Mouse (Mus musculus) embryonic facial prominence, embryonic 15.5 days (tissue): ENCODE data around the gene Arcn1. TPM values are rescaled to one million over a fixed set of nuclear protein-coding genes. Genes with fewer than 3 reads are reported as not detected.

Experiments
- ATAC-seq: fragments of 200-750 bp; cut with Nextera tagmentation; 2 replicates; pipeline ENCODE4 v1.8.0; 2017; ENCODE audit warnings: low read depth, moderate TSS enrichment; ENCODE audit not compliant: insufficient number of reproducible peaks, low FRiP score, low TSS enrichment
- H3K27ac ChIP-seq: fragments of 300-500 bp; sonication (generic); replicated peaks from 2 replicates; pipeline ENCODE4 v1.5.1; 2015; ENCODE audit warnings: mild to moderate bottlenecking, inconsistent platforms
- H3K27me3 ChIP-seq: fragments of 300-500 bp; sonication (generic); 2 replicates; pipeline ENCODE4 v1.6.1; 2015; ENCODE audit warnings: inconsistent platforms
- H3K36me3 ChIP-seq: fragments of 300-500 bp; sonication (generic); 2 replicates; pipeline ENCODE4 v1.6.1; 2015; ENCODE audit warnings: mild to moderate bottlenecking, inconsistent platforms
- H3K4me1 ChIP-seq: fragments of 300-500 bp; sonication (generic); 2 replicates; pipeline ENCODE4 v1.6.1; 2015; ENCODE audit warnings: inconsistent platforms
- H3K4me2 ChIP-seq: fragments of 300-500 bp; sonication (generic); replicated peaks from 2 replicates; pipeline ENCODE4 v1.6.1; 2015; ENCODE audit warnings: mild to moderate bottlenecking, inconsistent platforms
- H3K4me3 ChIP-seq: fragments of 300-500 bp; sonication (generic); replicated peaks from 2 replicates; pipeline ENCODE4 v1.5.1; 2015; ENCODE audit warnings: mild to moderate bottlenecking, inconsistent platforms
- H3K9ac ChIP-seq: fragments of 300-500 bp; sonication (generic); 2 replicates; pipeline ENCODE4 v1.6.1; 2015; ENCODE audit warnings: inconsistent platforms
- H3K9me3 ChIP-seq: fragments of 300-500 bp; sonication (generic); replicated peaks from 2 replicates; pipeline ENCODE4 v1.6.1; 2016; ENCODE audit warnings: inconsistent platforms
- WGBS: fragments of 180-500 bp; shearing (Covaris S2); methylation state at CpG from one replicate; pipeline ENCODE4 v1.1.7; 2015; 5-methylcytosine and 5-hydroxymethylcytosine counted together
- polyA plus RNA-seq: library from polyadenylated mRNA; unstranded; fragments of >200 nt; fragmentation: Nextera tagmentation; extraction: Ambion mirVana; gene quantifications from 2 replicates; pipeline ENCODE4 v1.2.1, GENCODE M21; 2015

Arcn1 gene
- polyA plus RNA-seq, 1 experiment from 2014 or later, result 195 TPM

GRCm38 (mm10) chr9:44718937-44719631, 48.6 kb downstream of the Arcn1 start:
- H3K4me2 ChIP-seq, result no peak overlapping the region
- no peak overlapping the region for H3K27ac ChIP-seq
- no peak overlapping the region for H3K9ac ChIP-seq
- no peak for ATAC-seq
- H3K36me3 ChIP-seq, result peaks cover 35% of the 10 kb centered on the region
- no peaks in the 10 kb centered on the region for H3K27me3 ChIP-seq
- H3K9me3 ChIP-seq, result no peaks in the 10 kb centered on the region
- peaks cover 46% of the 10 kb centered on the region for H3K4me1 ChIP-seq
- 77% methylated on average over 12 of the region's 12 CpGs for WGBS
- no peak overlapping the region for H3K4me3 ChIP-seq

- no peak overlapping the region for H3K4me3 ChIP-seq
- ATAC-seq, result no peak
- WGBS, result 76% methylated on average over 10 of the region's 10 CpGs
- no peak overlapping the region for H3K9ac ChIP-seq
- peaks cover 43% of the 10 kb centered on the region for H3K4me1 ChIP-seq
- H3K27ac ChIP-seq, result no peak overlapping the region
- H3K36me3 ChIP-seq, result peaks cover 46% of the 10 kb centered on the region
- no peak overlapping the region for H3K4me2 ChIP-seq
- H3K27me3 ChIP-seq, result no peaks in the 10 kb centered on the region
- no peaks in the 10 kb centered on the region for H3K9me3 ChIP-seq
Observed at GRCm38 (mm10) chr9:44717822-44718242, 49.8 kb downstream of the Arcn1 start.

- WGBS, result 76% methylated on average over 6 of the region's 6 CpGs
- Histone ChIP-seq H3K27ac (no peak overlapping the region), H3K27me3 (no peaks in the 10 kb centered on the region), H3K4me3 (no peak overlapping the region), H3K9me3 (no peaks in the 10 kb centered on the region), H3K36me3 (peaks cover 52% of the 10 kb centered on the region), H3K4me2 (no peak overlapping the region), H3K4me1 (peaks cover 39% of the 10 kb centered on the region), H3K9ac (no peak overlapping the region)
- ATAC-seq, result no peak
Observed at GRCm38 (mm10) chr9:44716997-44717821, 50.4 kb downstream of the Arcn1 start.

GRCm38 (mm10) chr9:44715705-44716362, 51.8 kb downstream of the Arcn1 start:
- WGBS, result 92% methylated on average over 29 of the region's 29 CpGs
- Histone ChIP-seq H3K36me3 (peaks cover 66% of the 10 kb centered on the region), H3K9ac (no peak overlapping the region), H3K4me1 (peaks cover 34% of the 10 kb centered on the region), H3K4me2 (no peak overlapping the region), H3K27me3 (no peaks in the 10 kb centered on the region), H3K9me3 (no peaks in the 10 kb centered on the region), H3K4me3 (no peak overlapping the region), H3K27ac (no peak overlapping the region)
- no peak for ATAC-seq

GRCm38 (mm10) chr9:44715109-44715508, 52.5 kb downstream of the Arcn1 start:
- H3K9me3 ChIP-seq, result no peaks in the 10 kb centered on the region
- H3K4me1 ChIP-seq, result peaks cover 34% of the 10 kb centered on the region
- 87% methylated on average over 17 of the region's 17 CpGs for WGBS
- no peaks in the 10 kb centered on the region for H3K27me3 ChIP-seq
- H3K4me3 ChIP-seq, result no peak overlapping the region
- H3K9ac ChIP-seq, result no peak overlapping the region
- no peak overlapping the region for H3K4me2 ChIP-seq
- no peak for ATAC-seq
- H3K27ac ChIP-seq, result no peak overlapping the region
- peaks cover 73% of the 10 kb centered on the region for H3K36me3 ChIP-seq

- no peaks in the 10 kb centered on the region for H3K27me3 ChIP-seq
- no peak overlapping the region for H3K4me3 ChIP-seq
- no peak overlapping the region for H3K27ac ChIP-seq
- H3K9ac ChIP-seq, result no peak overlapping the region; the same call in 1 of the 2 replicates
- no peak overlapping the region for H3K4me2 ChIP-seq
- H3K36me3 ChIP-seq, result peaks cover 73% of the 10 kb centered on the region
- H3K4me1 ChIP-seq, result peaks cover 37% of the 10 kb centered on the region
- H3K9me3 ChIP-seq, result no peaks in the 10 kb centered on the region
- ATAC-seq, result no peak
- WGBS, result 68% methylated on average over 2 of the region's 2 CpGs
Observed at GRCm38 (mm10) chr9:44713574-44713973, 54.1 kb downstream of the Arcn1 start.

GRCm38 (mm10) chr9:44713080-44713479, 54.6 kb downstream of the Arcn1 start:
- H3K4me2 ChIP-seq, result no peak overlapping the region
- no peak overlapping the region for H3K27ac ChIP-seq
- 73% methylated on average over 6 of the region's 6 CpGs for WGBS
- peaks cover 42% of the 10 kb centered on the region for H3K4me1 ChIP-seq
- H3K9me3 ChIP-seq, result no peaks in the 10 kb centered on the region
- H3K27me3 ChIP-seq, result no peaks in the 10 kb centered on the region
- H3K4me3 ChIP-seq, result no peak overlapping the region
- H3K9ac ChIP-seq, result no peak overlapping the region
- no peak for ATAC-seq
- H3K36me3 ChIP-seq, result peaks cover 68% of the 10 kb centered on the region

GRCm38 (mm10) chr9:44711602-44712001, 56.0 kb downstream of the Arcn1 start:
- Histone ChIP-seq H3K4me2 (no peak overlapping the region), H3K9ac (no peak overlapping the region), H3K4me1 (peaks cover 48% of the 10 kb centered on the region), H3K27me3 (no peaks in the 10 kb centered on the region), H3K27ac (no peak overlapping the region), H3K9me3 (no peaks in the 10 kb centered on the region), H3K36me3 (peaks cover 70% of the 10 kb centered on the region), H3K4me3 (no peak overlapping the region)
- ATAC-seq, result no peak
- WGBS, result 69% methylated on average over 17 of the region's 17 CpGs

GRCm38 (mm10) chr9:44710213-44710612, 57.4 kb downstream of the Arcn1 start:
- H3K4me2 ChIP-seq, result no peak overlapping the region
- 76% methylated on average over 5 of the region's 5 CpGs for WGBS
- ATAC-seq, result no peak
- H3K9ac ChIP-seq, result no peak overlapping the region
- H3K4me3 ChIP-seq, result no peak overlapping the region
- H3K27ac ChIP-seq, result no peak overlapping the region
- H3K4me1 ChIP-seq, result peaks cover 48% of the 10 kb centered on the region
- H3K27me3 ChIP-seq, result no peaks in the 10 kb centered on the region
- H3K9me3 ChIP-seq, result no peaks in the 10 kb centered on the region
- peaks cover 70% of the 10 kb centered on the region for H3K36me3 ChIP-seq

GRCm38 (mm10) chr9:44709600-44709999, 58.0 kb downstream of the Arcn1 start:
- no peak for ATAC-seq
- H3K4me1 ChIP-seq, result peaks cover 48% of the 10 kb centered on the region
- no peaks in the 10 kb centered on the region for H3K9me3 ChIP-seq
- H3K9ac ChIP-seq, result no peak overlapping the region
- WGBS, result 54% methylated on average over 2 of the region's 2 CpGs
- H3K36me3 ChIP-seq, result peaks cover 71% of the 10 kb centered on the region
- peak overlapping the region; percentile 68; the same call in 1 of the 2 replicates for H3K27ac ChIP-seq
- no peaks in the 10 kb centered on the region for H3K27me3 ChIP-seq
- no peak overlapping the region for H3K4me2 ChIP-seq
- no peak overlapping the region for H3K4me3 ChIP-seq

GRCm38 (mm10) chr9:44708925-44709324, 58.7 kb downstream of the Arcn1 start:
- Histone ChIP-seq H3K4me2 (peak overlapping the region; percentile 74), H3K9me3 (no peaks in the 10 kb centered on the region), H3K27me3 (no peaks in the 10 kb centered on the region), H3K4me3 (peak overlapping the region; percentile 48), H3K27ac (peak overlapping the region; percentile 68), H3K9ac (no peak overlapping the region; the same call in 1 of the 2 replicates), H3K4me1 (peaks cover 48% of the 10 kb centered on the region), H3K36me3 (peaks cover 72% of the 10 kb centered on the region)
- WGBS, result 22% methylated on average over 6 of the region's 6 CpGs
- peak; percentile 47 for ATAC-seq
